In genomic region chr11:44610971-44611781, GRCm38 (mm10) we compare ENCODE assay signal across 7 mouse cellular contexts. TPM values are rescaled to one million over a fixed set of nuclear protein-coding genes. Genes with fewer than 3 reads are reported as not detected.
DNase-seq lines count a peak whose midpoint lies in the region; ATAC-seq and TF ChIP-seq lines count a peak whose summit lies in the region.

No protein-coding gene starts in this region.

- peak; percentile 92 for DNase-seq in adrenal gland, postnatal 10 days
- DNase-seq in embryonic facial prominence, embryonic 10.5 days (ENCODE audit: low spot score), result peak; percentile 92
- peak; percentile 85 to 90 for DNase-seq in heart, adult 2 months
- DNase-seq in kidney, adult 9 months, result peak; percentile 84
- DNase-seq in spleen, postnatal 14 days (ENCODE audit: low spot score in 2 of 2), result peak; percentile 61 to 77

- peak overlapping the region; percentile 26 for H3K27ac ChIP-seq in embryonic facial prominence, embryonic 10.5 days (replicated peaks)
- H3K27ac ChIP-seq in heart, adult 2 months, result peak overlapping the region; percentile 15; the same call in 1 of the 2 replicates
- H3K27ac ChIP-seq in limb, embryonic 13.5 days, result peak overlapping the region; percentile 34; the same call in 1 of the 2 replicates
- peak overlapping the region; percentile 38; the same call in 1 of the 2 replicates for H3K27ac ChIP-seq in midbrain, embryonic 16.5 days (ENCODE audit: low read length)

- intact Hi-C loops in heart, adult 2 months (cut with DNase I), result loop anchor here (1.0 to 10.0 kb wide), 6 partner anchors 214 to 1271 kb away; no protein-coding TSS in a partner anchor

- H3K36me3 ChIP-seq in embryonic facial prominence, embryonic 10.5 days (replicated peaks), result no peaks in the 10 kb centered on the region
- H3K36me3 ChIP-seq in heart, adult 2 months (ENCODE audit: control insufficient read depth, insufficient read depth, low read length), result no peaks in the 10 kb centered on the region
- no peaks in the 10 kb centered on the region for H3K36me3 ChIP-seq in limb, embryonic 13.5 days
- no peaks in the 10 kb centered on the region for H3K36me3 ChIP-seq in midbrain, embryonic 16.5 days (ENCODE audit: control insufficient read depth, insufficient read depth, low read length)

- peak overlapping the region; percentile 14; the same call in 1 of the 2 replicates for H3K9ac ChIP-seq in heart, adult 2 months (ENCODE audit: low read depth, low read length)
- H3K9ac ChIP-seq in limb, embryonic 13.5 days, result peak overlapping the region; percentile 62
- peak overlapping the region; percentile 68 for H3K9ac ChIP-seq in midbrain, embryonic 16.5 days (ENCODE audit: low read depth, low read length)

- peak overlapping the region; percentile 58 for H3K4me3 ChIP-seq in embryonic facial prominence, embryonic 10.5 days
- peak overlapping the region; percentile 56 for H3K4me3 ChIP-seq in heart, adult 2 months
- peak overlapping the region; percentile 45 for H3K4me3 ChIP-seq in limb, embryonic 13.5 days
- peak overlapping the region; percentile 49 for H3K4me3 ChIP-seq in midbrain, embryonic 16.5 days (ENCODE audit: low read depth, low read length)

- peak; percentile 96 for TF ChIP-seq EP300 in heart, adult 2 months (IDR thresholded peaks at IDR 0.05; ENCODE audit: insufficient read depth, low read depth, low read length)

- TF ChIP-seq POLR2A in heart, adult 2 months (IDR thresholded peaks at IDR 0.05; ENCODE audit: insufficient read depth, low read depth, low read length), result no peak

- peaks cover 33% of the 10 kb centered on the region for H3K4me1 ChIP-seq in embryonic facial prominence, embryonic 10.5 days
- peaks cover 6% of the 10 kb centered on the region for H3K4me1 ChIP-seq in heart, adult 2 months (ENCODE audit: control insufficient read depth, insufficient read depth, low read length)
- peaks cover 34% of the 10 kb centered on the region for H3K4me1 ChIP-seq in limb, embryonic 13.5 days
- peaks cover 15% of the 10 kb centered on the region for H3K4me1 ChIP-seq in midbrain, embryonic 16.5 days (ENCODE audit: control insufficient read depth, insufficient read depth, low read length)

- ATAC-seq in limb, embryonic 13.5 days (ENCODE audit: low FRiP score, low read depth), result peak; percentile 80
- ATAC-seq in midbrain, embryonic 16.5 days, result peak; percentile 91

- under 1% methylated on average over 45 of the region's 45 CpGs for WGBS in embryonic facial prominence, embryonic 10.5 days
- WGBS in heart, adult 2 months, result 3% methylated on average over 45 of the region's 45 CpGs
- under 1% methylated on average over 45 of the region's 45 CpGs for WGBS in limb, embryonic 13.5 days
- under 1% methylated on average over 45 of the region's 45 CpGs for WGBS in midbrain, embryonic 16.5 days

- H3K27me3 ChIP-seq in embryonic facial prominence, embryonic 10.5 days (replicated peaks; ENCODE audit: low read depth, poor library complexity, severe bottlenecking), result peaks cover 54% of the 10 kb centered on the region
- no peaks in the 10 kb centered on the region for H3K27me3 ChIP-seq in heart, adult 2 months (ENCODE audit: control insufficient read depth, insufficient read depth, low read length)
- H3K27me3 ChIP-seq in limb, embryonic 13.5 days, result peaks cover 50% of the 10 kb centered on the region
- H3K27me3 ChIP-seq in midbrain, embryonic 16.5 days (ENCODE audit: control insufficient read depth, insufficient read depth, low read depth, low read length), result peaks cover 12% of the 10 kb centered on the region

- H3K9me3 ChIP-seq in embryonic facial prominence, embryonic 10.5 days, result no peaks in the 10 kb centered on the region
- H3K9me3 ChIP-seq in limb, embryonic 13.5 days, result no peaks in the 10 kb centered on the region
- H3K9me3 ChIP-seq in midbrain, embryonic 16.5 days (replicated peaks; ENCODE audit: control insufficient read depth, low read length, poor library complexity, severe bottlenecking), result no peaks in the 10 kb centered on the region

- no peak; the same call in 1 of the 2 replicates for TF ChIP-seq CTCF in heart, adult 2 months (IDR thresholded peaks at IDR 0.05)

- H3K79me2 ChIP-seq in heart, adult 2 months (replicated peaks; ENCODE audit: control insufficient read depth, insufficient read depth, low read length), result no peaks in the 10 kb centered on the region

- peak overlapping the region; percentile 84 for H3K4me2 ChIP-seq in limb, embryonic 13.5 days (replicated peaks)
- peak overlapping the region; percentile 98 for H3K4me2 ChIP-seq in midbrain, embryonic 16.5 days (ENCODE audit: low read length)

RNA-seq across cellular contexts. Expression of gene Ebf1, which starts 5.9 kb away (rescaled TPM):
- total RNA-seq in adrenal gland, postnatal 10 days (2021), result 10 to 100 TPM; 36.1 to 53.0 TPM
- polyA plus RNA-seq in embryonic facial prominence, embryonic 10.5 days (2016; fragmentation: Nextera tagmentation; extraction: Ambion mirVana), result 38.5 and 41.9 TPM in 2 replicates
- 10 to 100 TPM; 11.4 to 12.2 TPM for total RNA-seq in heart, adult 2 months (2021)
- polyA plus RNA-seq in heart, adult 2 months (2012; rRNA removed), result 13.6 and 16.8 TPM in 2 replicates
- polyA plus RNA-seq in limb, embryonic 13.5 days (2015; fragmentation: Nextera tagmentation; extraction: Ambion mirVana), result 103 and 126 TPM in 2 replicates
- 52.9 and 53.3 TPM in 2 replicates for polyA plus RNA-seq in midbrain, embryonic 16.5 days (2015; fragmentation: Nextera tagmentation; extraction: Ambion mirVana)

Comparison
In these comparisons a context has a peak if more than half of its experiments do, and no peak if none do; other contexts are left out.
1. Peak in every context shown above with its lines: DNase-seq, ATAC-seq, H3K4me3 ChIP-seq and H3K27ac ChIP-seq.
2. H3K9ac ChIP-seq: peak in every context shown above with its lines; median percentile 68 in midbrain, embryonic 16.5 days; 62 in limb, embryonic 13.5 days; 14 in heart, adult 2 months.